Mouse (Mus musculus): ENCODE data around the gene Rxra.

Rxra gene

GRCm38 (mm10) chr2:27769701-27770100, 93.5 kb downstream of the Rxra start:
- no peak for DNase-seq

DNA sequence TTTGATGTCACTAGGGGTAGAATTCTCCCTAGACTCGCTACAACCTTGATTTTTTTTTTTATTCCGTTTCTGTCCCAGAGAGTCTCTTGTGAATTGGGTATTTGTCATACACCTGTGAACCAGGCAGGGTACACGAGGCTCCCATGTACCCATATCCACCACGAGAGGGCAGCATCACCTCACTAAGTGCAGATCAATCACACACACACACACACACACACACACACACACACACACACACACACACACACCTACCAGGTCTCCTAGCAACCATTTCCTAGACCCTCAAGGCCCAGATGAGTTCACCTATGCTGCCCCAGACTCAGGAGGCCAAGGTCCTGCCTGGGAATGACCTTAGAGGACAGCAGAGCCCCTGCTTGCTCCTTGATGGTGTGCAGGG, 94.0 kb downstream of the Rxra start:
- no peak for DNase-seq

- DNase-seq, result no peak
These were observed 95.7 kb downstream of the Rxra start for GRCm38 (mm10) chr2:27771936-27772335.

GRCm38 (mm10) chr2:27772841-27773388, 96.7 kb downstream of the Rxra start:
- DNase-seq, result no peak

DNA sequence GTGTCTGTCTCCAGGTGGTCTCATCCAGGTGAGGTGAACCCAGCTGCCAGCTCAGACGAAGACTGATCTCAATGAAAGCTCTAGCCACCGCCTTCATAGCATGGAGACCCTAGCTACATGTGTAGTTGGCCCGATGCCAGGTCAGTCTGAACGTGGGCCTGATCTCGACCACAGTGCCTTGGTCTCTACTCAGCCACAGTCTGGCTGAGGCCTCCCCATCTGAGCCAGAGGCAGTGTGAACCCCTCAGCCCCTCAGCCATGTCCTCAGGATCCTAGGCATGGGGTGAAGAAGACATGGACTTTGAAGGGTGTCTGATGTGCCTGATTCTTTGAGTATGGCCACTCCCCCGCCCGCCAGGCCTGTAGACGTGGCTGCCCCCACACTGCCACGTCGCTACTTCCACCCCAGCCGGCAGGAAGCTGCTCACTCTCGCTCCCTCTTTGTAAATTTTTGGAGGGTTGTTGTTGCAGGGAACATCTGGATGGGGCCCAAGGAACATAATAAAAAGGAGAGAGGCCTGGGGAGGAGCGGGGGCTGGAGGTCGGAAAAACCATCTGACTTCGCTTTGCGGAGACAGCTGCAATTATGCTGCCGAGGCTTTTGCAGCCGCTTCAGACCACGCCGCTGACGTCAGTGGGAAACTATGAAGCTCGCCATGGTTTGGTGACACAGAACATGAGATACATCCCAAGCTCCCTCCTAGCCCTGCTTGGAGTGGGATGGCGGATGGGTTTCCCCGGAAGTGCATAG, 97.9 kb downstream of the Rxra start:
- DNase-seq, result no peak

DNA sequence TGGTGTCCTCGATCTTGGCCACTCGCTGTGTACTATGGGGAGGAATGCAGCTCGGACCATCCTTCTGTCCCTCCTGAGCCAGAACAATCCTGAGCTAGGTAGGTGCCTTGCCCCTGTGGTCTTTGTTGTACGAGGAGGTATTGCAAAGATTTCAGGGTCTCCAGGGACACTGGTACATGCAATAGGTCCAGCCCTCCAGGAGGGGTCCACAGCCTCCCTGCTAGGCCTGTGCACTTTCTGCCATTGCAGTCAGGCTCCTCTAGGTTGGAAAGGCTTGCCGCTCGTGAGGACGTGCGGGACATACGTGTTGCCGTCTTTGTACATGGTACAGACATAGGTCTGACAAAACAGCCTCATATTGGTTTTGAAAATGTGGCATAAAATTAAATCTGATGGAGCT, 98.8 kb downstream of the Rxra start:
- DNase-seq, result no peak

DNA sequence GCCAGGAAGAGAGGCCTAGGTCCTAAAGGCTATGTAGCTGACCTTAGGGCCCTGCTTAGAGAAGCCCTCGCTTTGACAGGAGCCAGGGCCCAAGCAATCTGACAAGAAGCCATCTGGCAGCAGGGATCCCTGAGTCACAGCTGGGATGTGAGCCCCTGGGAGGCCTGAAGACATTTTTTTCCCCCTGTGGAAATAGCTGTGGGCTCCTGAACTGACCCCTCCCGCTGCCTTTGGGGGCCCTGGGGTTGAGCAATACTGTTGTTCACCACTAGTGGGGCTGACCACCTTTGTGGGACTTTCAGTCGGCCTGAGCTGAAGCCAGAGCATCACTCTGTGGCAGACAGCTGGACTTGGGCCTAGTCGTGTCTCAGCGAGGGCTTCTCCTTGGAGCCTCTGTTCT, 99.4 kb downstream of the Rxra start:
- DNase-seq, result no peak

GRCm38 (mm10) chr2:27777756-27778155, 101.5 kb downstream of the Rxra start:
- DNase-seq, result no peak

GRCm38 (mm10) chr2:27778289-27778688, 102.0 kb downstream of the Rxra start:
- DNase-seq, result no peak

- DNase-seq, result no peak
These were observed 103.1 kb downstream of the Rxra start for GRCm38 (mm10) chr2:27779291-27779866.

GRCm38 (mm10) chr2:27780162-27780561, 103.9 kb downstream of the Rxra start:
- DNase-seq, result no peak

- no peak for DNase-seq
These were observed 109.1 kb downstream of the Rxra start for GRCm38 (mm10) chr2:27785363-27785762.

GRCm38 (mm10) chr2:27785973-27786417, 109.8 kb downstream of the Rxra start:
- no peak for DNase-seq

DNA sequence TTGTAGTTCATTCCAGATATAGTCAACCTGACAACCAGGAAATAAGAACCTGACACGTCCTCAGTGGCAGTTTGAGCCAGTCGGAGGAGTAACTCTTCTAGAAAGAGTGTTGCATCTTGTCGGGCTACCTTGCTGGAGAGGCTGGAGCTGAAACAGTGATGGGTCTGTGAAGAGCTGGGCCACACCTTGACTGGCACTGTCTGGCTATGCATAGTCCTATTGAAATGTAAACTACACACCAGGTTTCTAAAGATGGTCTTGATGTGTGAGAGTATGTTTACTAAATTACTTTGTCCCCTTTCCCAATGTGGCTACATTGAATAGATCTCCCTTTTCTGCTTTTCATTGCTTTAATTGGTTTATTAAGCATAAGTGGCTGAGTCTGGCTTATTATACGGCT, 115.3 kb downstream of the Rxra start:
- DNase-seq, result no peak

DNA sequence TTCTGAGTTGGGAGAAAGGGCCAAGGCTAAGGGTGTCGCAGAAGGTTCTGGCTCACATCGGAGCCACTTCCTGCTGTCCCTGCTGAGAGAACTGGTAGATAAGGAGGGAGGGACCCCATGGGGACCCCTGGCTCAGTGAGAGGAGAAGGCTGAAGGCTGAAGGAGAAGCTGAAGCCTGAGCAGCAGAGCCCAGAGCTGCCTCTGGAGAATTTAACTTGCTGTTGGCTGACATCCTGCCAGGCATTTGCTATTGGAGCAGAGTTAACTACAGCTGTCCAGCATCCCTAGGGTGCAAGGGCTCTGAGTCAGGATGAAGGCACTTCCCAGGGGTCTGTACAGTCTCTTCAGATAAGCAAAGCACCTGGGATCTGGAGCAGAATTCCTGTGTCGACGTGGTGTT, 122.8 kb downstream of the Rxra start:
- DNase-seq, result no peak

- no peak for DNase-seq
These were observed 124.8 kb downstream of the Rxra start for GRCm38 (mm10) chr2:27801041-27801440.

- no peak for DNase-seq
These were observed 126.3 kb downstream of the Rxra start for GRCm38 (mm10) chr2:27802493-27802892.

GRCm38 (mm10) chr2:27806691-27807090, 130.5 kb downstream of the Rxra start:
- DNase-seq, result no peak

- no peak for DNase-seq
These were observed 131.4 kb downstream of the Rxra start for GRCm38 (mm10) chr2:27807684-27808083.

GRCm38 (mm10) chr2:27809897-27810296, 133.7 kb downstream of the Rxra start:
- DNase-seq, result no peak

Measured in thymus, adult 18-20 months (tissue).